Mouse (Mus musculus): ENCODE data around the gene Gm28042.

Gm28042 gene

DNA sequence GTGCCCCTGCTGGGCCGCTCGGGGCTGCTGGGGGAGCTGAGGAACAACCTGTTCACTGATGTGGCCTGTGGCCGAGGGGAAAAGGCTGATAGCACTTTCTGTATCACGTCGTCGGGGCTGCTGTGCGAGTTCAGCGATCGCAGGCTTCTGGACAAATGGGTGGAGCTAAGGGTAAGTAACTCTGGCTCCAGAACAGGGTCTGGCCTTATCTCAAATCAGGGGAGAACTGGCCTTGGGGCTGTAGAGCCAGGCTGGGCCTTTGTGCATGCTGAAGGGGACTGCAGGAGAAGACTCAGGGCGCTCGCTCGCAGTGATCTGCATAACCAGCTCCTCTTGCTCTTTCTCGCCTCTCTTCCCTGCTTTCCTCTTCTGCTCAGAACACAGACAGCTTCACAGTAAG, 14.4 kb upstream of the Gm28042 start:
- DNase-seq (ENCODE audit: low spot score), result no peak

GRCm38 (mm10) chr2:120013831-120014486, 13.3 kb upstream of the Gm28042 start:
- no peak for DNase-seq (ENCODE audit: low spot score)

DNA sequence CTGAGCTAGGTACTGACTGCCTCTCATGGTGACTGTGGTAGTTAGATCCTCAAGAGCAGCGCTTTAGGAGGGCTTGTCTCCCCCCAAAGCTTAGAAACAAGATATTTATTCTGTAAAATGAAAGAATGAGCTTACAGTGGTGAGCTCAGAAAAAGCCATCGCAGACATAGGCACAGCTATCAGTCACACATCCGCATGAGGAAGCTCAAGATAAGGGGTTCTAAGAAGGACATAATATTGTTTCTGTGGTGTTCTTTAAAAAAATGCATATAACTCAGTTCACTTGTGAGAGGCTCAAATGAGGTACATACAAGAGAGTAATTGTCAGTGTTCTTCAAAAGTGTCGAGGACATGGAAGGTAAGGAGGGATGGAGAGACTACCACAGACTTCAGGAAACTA, 11.4 kb upstream of the Gm28042 start:
- no peak for DNase-seq (ENCODE audit: low spot score)

GRCm38 (mm10) chr2:120017599-120017998, 9.7 kb upstream of the Gm28042 start:
- no peak for DNase-seq (ENCODE audit: low spot score)

DNA sequence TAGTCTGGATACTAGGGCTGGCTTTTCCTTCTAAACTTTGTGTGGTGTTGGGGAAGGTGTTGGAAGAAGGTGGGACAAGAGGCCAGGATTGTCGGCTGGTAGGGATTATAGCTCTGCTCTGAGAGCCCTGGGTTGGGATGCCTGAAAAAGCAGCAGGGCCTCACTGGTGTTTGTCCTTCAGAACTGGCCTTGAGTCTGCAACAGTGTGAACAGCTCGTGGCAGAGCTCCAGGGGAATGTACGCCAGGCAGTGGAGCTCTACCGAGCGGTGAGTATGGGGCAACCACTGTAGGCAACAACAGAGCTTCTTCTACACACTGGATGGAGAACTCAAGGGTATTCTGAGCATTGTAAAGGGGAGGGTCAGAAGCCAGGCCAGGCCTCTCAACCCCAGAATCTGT, 3.0 kb upstream of the Gm28042 start:
- no peak for DNase-seq (ENCODE audit: low spot score)

GRCm38 (mm10) chr2:120027950-120028331, 648 bp downstream of the Gm28042 start:
- DNase-seq (ENCODE audit: low spot score), result no peak

DNA sequence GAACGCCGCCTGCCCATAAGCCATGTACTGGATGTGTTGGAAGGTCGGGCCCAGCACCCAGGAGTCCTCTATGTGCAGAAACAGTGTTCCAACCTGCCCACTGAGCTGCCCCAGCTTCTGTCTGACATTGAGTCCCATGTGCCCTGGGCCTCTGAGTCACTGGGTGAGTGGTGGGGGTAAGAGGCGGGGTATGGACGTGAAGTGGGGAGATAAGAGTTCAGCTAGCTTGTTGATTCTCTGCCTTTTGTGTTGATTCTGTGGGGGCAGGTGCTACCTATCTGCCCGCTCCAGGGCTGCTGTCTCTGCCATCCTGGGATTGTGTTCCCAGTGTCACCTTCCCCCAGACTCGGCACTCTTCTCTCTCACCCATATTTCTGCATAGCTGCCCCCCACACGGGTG, 3.1 kb downstream of the Gm28042 start:
- no peak for DNase-seq (ENCODE audit: low spot score)

GRCm38 (mm10) chr2:120032726-120033467, 5.6 kb downstream of the Gm28042 start, which contains the start of gene Pla2g4b:
Pla2g4b (plus strand) TSS chr2:120033417.
- DNase-seq (ENCODE audit: low spot score), result no peak

- no peak for DNase-seq (ENCODE audit: low spot score)
Observed at GRCm38 (mm10) chr2:120033726-120034125, 6.4 kb downstream of the Gm28042 start.

DNA sequence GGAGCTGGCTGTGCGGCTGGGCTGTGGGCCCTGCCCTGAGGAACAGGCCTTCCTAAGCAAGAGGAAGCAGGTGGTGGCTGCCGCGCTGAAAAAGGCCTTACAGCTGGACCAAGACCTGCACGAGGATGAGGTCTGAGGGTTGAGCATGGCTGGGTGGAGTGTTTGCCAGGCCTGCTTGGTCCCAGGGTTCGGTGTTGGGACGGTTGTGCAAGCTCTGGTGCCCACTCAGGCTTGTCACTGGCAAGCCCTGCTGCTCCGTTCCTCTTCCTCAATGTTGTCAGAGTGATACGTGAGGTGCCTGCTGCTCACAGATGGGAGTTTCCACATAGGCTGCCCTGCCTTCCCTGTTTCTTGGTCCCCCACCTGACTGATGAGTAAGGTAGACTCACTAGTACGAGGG, 10.5 kb downstream of the Gm28042 start:
- DNase-seq (ENCODE audit: low spot score), result no peak

- DNase-seq (ENCODE audit: low spot score), result no peak
Observed at GRCm38 (mm10) chr2:120040991-120041390, 13.7 kb downstream of the Gm28042 start.

GRCm38 (mm10) chr2:120044101-120044603, 16.9 kb downstream of the Gm28042 start:
- no peak for DNase-seq (ENCODE audit: low spot score)

- no peak for DNase-seq (ENCODE audit: low spot score)
Observed at GRCm38 (mm10) chr2:120044676-120045075, 17.4 kb downstream of the Gm28042 start.

- no peak for DNase-seq (ENCODE audit: low spot score)
Observed at GRCm38 (mm10) chr2:120046486-120047310, 19.4 kb downstream of the Gm28042 start.

DNA sequence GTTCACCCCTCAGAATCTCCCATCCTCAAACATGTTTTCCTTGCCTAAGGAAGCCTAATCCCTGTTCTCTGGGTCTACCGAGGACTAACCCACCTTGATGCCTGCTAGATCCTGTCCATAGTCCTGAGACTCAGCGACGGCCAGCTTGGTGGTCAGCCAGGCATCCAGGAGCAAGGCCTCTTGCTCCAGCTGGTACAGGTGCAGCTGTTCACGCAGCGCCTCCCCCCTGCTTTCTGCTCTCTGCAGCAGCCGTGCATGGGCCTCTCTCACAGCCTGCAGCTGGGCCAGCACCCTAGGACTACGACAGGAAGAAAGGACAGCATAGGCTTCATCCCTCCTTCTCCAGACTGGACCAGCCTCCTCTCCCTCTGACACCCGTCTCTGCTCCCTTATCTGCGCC, 20.9 kb downstream of the Gm28042 start:
- DNase-seq (ENCODE audit: low spot score), result no peak

DNA sequence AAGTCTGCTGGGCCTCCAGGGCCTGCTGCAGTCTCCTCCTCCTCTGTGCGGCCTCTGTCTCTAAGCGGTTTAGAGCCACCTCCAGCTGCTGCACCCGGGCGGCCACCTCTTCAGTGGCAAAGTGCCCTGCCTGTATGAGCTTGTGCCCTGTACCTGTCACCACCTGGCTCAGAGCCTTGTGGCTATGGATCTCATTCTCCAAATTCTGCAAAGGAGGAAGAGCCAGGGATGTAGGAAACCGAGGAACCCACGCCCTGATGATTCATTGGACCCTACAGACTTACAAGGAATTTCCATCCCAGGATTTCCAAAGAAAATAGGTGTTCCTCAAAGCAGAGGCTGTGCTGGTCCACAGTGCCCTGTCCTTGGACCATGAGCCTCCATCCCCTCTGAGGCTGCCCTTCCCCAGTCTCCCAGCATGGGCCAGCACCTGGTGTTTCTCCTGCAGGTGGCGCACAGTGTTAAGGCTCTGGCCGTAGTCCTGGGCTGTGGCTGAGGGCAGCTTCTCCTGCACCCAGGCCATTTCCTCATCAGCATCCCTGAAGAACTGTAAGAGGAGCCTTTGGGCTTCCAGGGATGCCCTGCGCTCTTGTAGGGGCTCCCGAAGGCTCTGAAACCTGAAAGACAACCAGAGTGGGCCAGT, 22.5 kb downstream of the Gm28042 start:
- no peak for DNase-seq (ENCODE audit: low spot score)

- DNase-seq (ENCODE audit: low spot score), result no peak
Observed at GRCm38 (mm10) chr2:120051405-120051804, 24.1 kb downstream of the Gm28042 start.

DNA sequence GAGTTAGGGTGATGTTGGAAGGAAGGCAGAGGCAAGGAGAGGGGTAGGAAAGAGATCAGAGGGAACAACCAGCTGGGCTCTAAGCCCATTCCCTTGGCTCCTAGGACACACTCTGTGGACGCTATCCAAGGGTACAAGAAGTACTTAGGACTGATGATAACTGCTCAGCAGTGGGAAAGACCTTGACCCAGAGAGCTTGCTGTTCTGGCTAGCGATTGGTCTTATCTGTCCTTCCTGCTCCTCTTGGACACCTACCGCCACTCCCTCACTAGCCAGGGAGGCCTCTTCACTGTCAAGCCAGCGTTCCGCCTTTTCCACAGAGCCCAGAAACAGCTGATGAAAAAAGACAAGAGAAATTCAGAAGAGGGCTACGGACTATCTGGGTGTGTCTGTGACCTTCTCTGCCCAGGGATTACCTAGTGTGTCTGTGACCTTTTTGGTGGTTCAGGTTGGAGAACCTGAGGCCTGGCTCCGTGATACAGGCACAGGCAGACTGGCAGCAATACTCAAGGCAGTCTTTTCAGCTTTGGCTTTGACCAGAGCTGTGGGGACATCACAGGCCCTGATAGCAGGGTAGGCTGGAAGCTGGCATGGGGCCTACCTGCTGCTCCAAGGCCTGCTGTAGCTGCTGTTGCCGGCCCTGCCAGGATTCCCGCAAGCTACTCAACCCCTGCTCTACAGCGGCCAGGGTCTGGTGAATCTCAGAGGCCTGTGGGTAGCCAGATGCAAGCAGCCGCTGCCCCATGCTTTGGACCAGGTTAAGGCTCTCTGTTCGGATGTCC, 27.7 kb downstream of the Gm28042 start:
- no peak for DNase-seq (ENCODE audit: low spot score)

DNA sequence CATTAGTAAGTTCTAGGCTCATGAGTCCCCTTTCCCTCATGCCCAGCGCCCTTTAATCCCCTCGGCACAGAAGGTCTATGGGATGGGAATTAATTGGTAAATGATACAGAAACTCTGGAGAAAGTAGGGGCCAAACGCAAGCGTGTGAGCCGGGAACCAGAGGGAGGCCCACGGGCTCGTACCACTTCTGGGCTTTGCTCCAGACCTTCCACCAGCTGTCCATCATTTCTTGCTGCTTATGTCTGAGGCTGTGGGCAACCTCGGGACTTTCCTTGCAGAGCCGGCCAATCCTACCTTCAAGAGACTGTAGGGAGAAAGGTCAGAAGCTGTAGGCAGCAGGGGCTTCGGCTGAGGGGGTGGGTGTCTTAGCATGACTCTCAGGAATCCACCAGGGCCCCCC, 28.6 kb downstream of the Gm28042 start:
- DNase-seq (ENCODE audit: low spot score), result no peak

- no peak for DNase-seq (ENCODE audit: low spot score)
Observed at GRCm38 (mm10) chr2:120058818-120059217, 31.5 kb downstream of the Gm28042 start.

- DNase-seq (ENCODE audit: low spot score), result no peak
Observed at GRCm38 (mm10) chr2:120059466-120059865, 32.2 kb downstream of the Gm28042 start.

Measured in layer of hippocampus, adult 9-10 months (tissue).